Mouse (Mus musculus): ENCODE measurements at regions not wholly inside any gene's neighbourhood (a gene's known extent, or its start where the extent isn't known, plus 50 kb on each side); places are given as distances from the start of the nearest gene placed in this dataset.

- DNase-seq, result peak in 1 of 2 experiments; percentile 2
- intact Hi-C loops (cut with DNase I), result no loop called here
These were observed 110.5 kb downstream of the Rergl start for GRCm38 (mm10) chr6:139391307-139391706.

GRCm38 (mm10) chr6:139350939-139351338 is 150.8 kb downstream of the Rergl start:
- no peak for DNase-seq
- intact Hi-C loops (cut with DNase I), result no loop called here

GRCm38 (mm10) chr6:139325226-139325625 is 176.6 kb downstream of the Rergl start:
- intact Hi-C loops (cut with DNase I), result no loop called here
- DNase-seq, result no peak

- DNase-seq, result no peak
- intact Hi-C loops (cut with DNase I), result no loop called here
These were observed 194.1 kb downstream of the Rergl start for GRCm38 (mm10) chr6:139307651-139308050.

- intact Hi-C loops (cut with DNase I), result no loop called here
- DNase-seq, result no peak
These were observed 197.5 kb downstream of the Rergl start for GRCm38 (mm10) chr6:139304306-139304705.

- no peak for DNase-seq
- intact Hi-C loops (cut with DNase I), result no loop called here
These were observed 206.1 kb downstream of the Rergl start for GRCm38 (mm10) chr6:139295701-139296100.

GRCm38 (mm10) chr6:139279093-139279492 is 222.7 kb downstream of the Rergl start:
- no peak for DNase-seq
- intact Hi-C loops (cut with DNase I), result no loop called here

- no peak for DNase-seq
- intact Hi-C loops (cut with DNase I), result no loop called here
These were observed 226.3 kb downstream of the Rergl start for GRCm38 (mm10) chr6:139275512-139275911.

- intact Hi-C loops (cut with DNase I), result no loop called here
- no peak for DNase-seq
These were observed 248.1 kb downstream of the Rergl start for GRCm38 (mm10) chr6:139253704-139254103.

- DNase-seq, result peak; percentile 25 to 45
- intact Hi-C loops (cut with DNase I), result loop anchor here (1.0 to 5.0 kb wide), 3 partner anchors 328 to 1077 kb away; no protein-coding TSS in a partner anchor
These were observed 252.7 kb downstream of the Rergl start for GRCm38 (mm10) chr6:139248920-139249547.

- DNase-seq, result no peak
- intact Hi-C loops (cut with DNase I), result no loop called here
These were observed 275.6 kb downstream of the Rergl start for GRCm38 (mm10) chr6:139226127-139226526.

GRCm38 (mm10) chr6:139214488-139214887 is 287.3 kb downstream of the Rergl start:
- intact Hi-C loops (cut with DNase I), result no loop called here
- DNase-seq, result no peak

GRCm38 (mm10) chr6:139210256-139210655 is 291.5 kb downstream of the Rergl start:
- DNase-seq, result no peak
- intact Hi-C loops (cut with DNase I), result no loop called here

- intact Hi-C loops (cut with DNase I), result no loop called here
- DNase-seq, result no peak
These were observed 303.2 kb downstream of the Rergl start for GRCm38 (mm10) chr6:139198601-139199000.

GRCm38 (mm10) chr6:139186431-139186830 is 315.3 kb downstream of the Rergl start:
- intact Hi-C loops (cut with DNase I), result no loop called here
- DNase-seq, result no peak

- intact Hi-C loops (cut with DNase I), result no loop called here
- no peak for DNase-seq
These were observed 341.4 kb downstream of the Rergl start for GRCm38 (mm10) chr6:139160352-139160751.

- intact Hi-C loops (cut with DNase I), result no loop called here
- no peak for DNase-seq
These were observed 342.0 kb downstream of the Rergl start for GRCm38 (mm10) chr6:139159741-139160140.

GRCm38 (mm10) chr6:139154802-139155201 is 347.0 kb downstream of the Rergl start:
- no peak for DNase-seq
- intact Hi-C loops (cut with DNase I), result no loop called here

- intact Hi-C loops (cut with DNase I), result no loop called here
- no peak for DNase-seq
These were observed 366.1 kb downstream of the Rergl start for GRCm38 (mm10) chr6:139135693-139136092.

- intact Hi-C loops (cut with DNase I), result no loop called here
- no peak for DNase-seq
These were observed 369.6 kb downstream of the Rergl start for GRCm38 (mm10) chr6:139132083-139132679.

GRCm38 (mm10) chr6:139108263-139108662 is 393.5 kb downstream of the Rergl start:
- intact Hi-C loops (cut with DNase I), result no loop called here
- no peak for DNase-seq

- no peak for DNase-seq
- intact Hi-C loops (cut with DNase I), result no loop called here
These were observed 398.4 kb downstream of the Rergl start for GRCm38 (mm10) chr6:139103397-139103796.

GRCm38 (mm10) chr6:139099273-139099672 is 402.5 kb downstream of the Rergl start:
- intact Hi-C loops (cut with DNase I), result no loop called here
- no peak for DNase-seq
